In the genomic region with DNA sequence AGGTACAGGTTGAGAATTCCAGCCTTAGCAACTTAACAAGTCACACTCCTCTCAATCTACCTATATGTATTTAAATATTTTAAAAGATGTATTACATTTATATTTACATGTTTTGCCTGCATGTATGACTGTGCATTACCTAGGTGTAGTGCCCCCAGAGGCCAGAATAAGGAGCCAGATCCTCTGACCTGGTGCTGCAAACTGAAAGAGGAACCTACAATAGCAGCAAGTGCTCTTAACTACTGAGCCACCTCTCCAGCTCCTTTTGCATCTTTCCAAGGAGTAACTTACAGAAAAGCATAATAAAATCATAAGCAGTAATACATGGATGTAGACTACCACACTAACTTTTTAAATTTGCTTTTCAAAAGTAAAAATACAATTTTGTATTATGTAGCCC, we compare ENCODE assay signal across 10 mouse cellular contexts. TPM values are rescaled to one million over a fixed set of nuclear protein-coding genes. Genes with fewer than 3 reads are reported as not detected.
A peak's percentile ranks its signal among the peaks of the same experiment; 100 is the strongest.
DNase-seq lines count a peak whose midpoint lies in the region; ATAC-seq lines count a peak whose summit lies in the region.
"Had no signal": no experiment of that assay in that cellular context is flagged by ENCODE, and none has a peak within 500 bp of the region (broad histone marks: within the 10 kb centered on the region; RNA-seq: fewer than 3 reads in every experiment).

No protein-coding gene starts in this region.

- H3K4me3 ChIP-seq in forebrain, embryonic 14.5 days (ENCODE audit: low read depth, low read length) = no peak overlapping the region
- H3K4me3 ChIP-seq in liver, embryonic 12.5 days = peak overlapping the region; percentile 83
- H3K4me3 ChIP-seq in neural tube, embryonic 15.5 days (replicated peaks) = peak overlapping the region; percentile 69

- peak; percentile 21 for DNase-seq in adrenal gland, postnatal 14 days
- no peak for DNase-seq in adrenal gland, postnatal 4 days (ENCODE audit: low spot score in 2 of 2)
- peak; percentile 69 to 77 for DNase-seq in B cell, adult 2 months
- DNase-seq in forebrain, embryonic 14.5 days (ENCODE audit: low spot score) = no peak
- DNase-seq in layer of hippocampus, postnatal 36 days = no peak
- DNase-seq in right cerebral cortex, postnatal 10 days (ENCODE audit: low spot score in 2 of 2) = no peak

- H3K27me3 ChIP-seq in forebrain, embryonic 14.5 days (replicated peaks; ENCODE audit: control insufficient read depth, insufficient read depth, low read length) = no peaks in the 10 kb centered on the region
- H3K27me3 ChIP-seq in liver, embryonic 12.5 days (replicated peaks) = no peaks in the 10 kb centered on the region
- H3K27me3 ChIP-seq in neural tube, embryonic 15.5 days (replicated peaks) = no peaks in the 10 kb centered on the region

- peak overlapping the region; percentile 82 for H3K4me2 ChIP-seq in forebrain, embryonic 14.5 days (ENCODE audit: low read length)
- peak overlapping the region; percentile 98 for H3K4me2 ChIP-seq in liver, embryonic 12.5 days
- peak overlapping the region; percentile 61 for H3K4me2 ChIP-seq in neural tube, embryonic 15.5 days

- no peak for ATAC-seq in forebrain, embryonic 14.5 days
- ATAC-seq in liver, embryonic 12.5 days = no peak
- no peak for ATAC-seq in neural tube, embryonic 15.5 days (ENCODE audit: low FRiP score)

- no peak overlapping the region for H3K27ac ChIP-seq in forebrain, embryonic 14.5 days (ENCODE audit: low read depth, low read length)
- H3K27ac ChIP-seq in liver, embryonic 12.5 days = 0 out of 2 replicates have a peak overlapping the region, but pooled peaks have one; percentile 11
- peak overlapping the region; percentile 77; the same call in 1 of the 2 replicates for H3K27ac ChIP-seq in neural tube, embryonic 15.5 days (replicated peaks)

- peaks cover 15% of the 10 kb centered on the region for H3K4me1 ChIP-seq in forebrain, embryonic 14.5 days (ENCODE audit: control insufficient read depth, insufficient read depth, low read length)
- peaks cover 28% of the 10 kb centered on the region for H3K4me1 ChIP-seq in liver, embryonic 12.5 days
- H3K4me1 ChIP-seq in neural tube, embryonic 15.5 days = peaks cover 32% of the 10 kb centered on the region

- H3K9ac ChIP-seq in forebrain, embryonic 14.5 days (ENCODE audit: low read length) = peak overlapping the region; percentile 48
- peak overlapping the region; percentile 88 for H3K9ac ChIP-seq in liver, embryonic 12.5 days
- peak overlapping the region; percentile 42; the same call in 1 of the 2 replicates for H3K9ac ChIP-seq in neural tube, embryonic 15.5 days (replicated peaks)

- peaks cover 3% of the 10 kb centered on the region; the same call in 1 of the 2 replicates for H3K36me3 ChIP-seq in forebrain, embryonic 14.5 days (ENCODE audit: control insufficient read depth, insufficient read depth, low read length)
- H3K36me3 ChIP-seq in liver, embryonic 12.5 days = peaks cover 10% of the 10 kb centered on the region; the same call in 1 of the 2 replicates
- no peaks in the 10 kb centered on the region; the same call in 1 of the 2 replicates for H3K36me3 ChIP-seq in neural tube, embryonic 15.5 days

- no peaks in the 10 kb centered on the region for H3K9me3 ChIP-seq in forebrain, embryonic 14.5 days (replicated peaks; ENCODE audit: control insufficient read depth, low read length)
- no peaks in the 10 kb centered on the region for H3K9me3 ChIP-seq in liver, embryonic 12.5 days (replicated peaks)
- H3K9me3 ChIP-seq in neural tube, embryonic 15.5 days (replicated peaks) = no peaks in the 10 kb centered on the region

RNA-seq across cellular contexts. Expression of a gene that starts 1.0 kb away (rescaled TPM):
- 35.2 and 45.9 TPM in 2 replicates for total RNA-seq in adrenal gland, postnatal 14 days (2021)
- total RNA-seq in adrenal gland, postnatal 4 days (2021) = 10 to 100 TPM; 44.9 TPM
- 19.1 and 22.5 TPM in 2 replicates for polyA plus RNA-seq in forebrain, embryonic 14.5 days (2014; fragmentation: Nextera tagmentation; extraction: Ambion mirVana)
- polyA plus RNA-seq in liver, embryonic 12.5 days (2016; fragmentation: Nextera tagmentation; extraction: Ambion mirVana) = 27.2 and 29.1 TPM in 2 replicates
- polyA plus RNA-seq in neural tube, embryonic 15.5 days (2015; fragmentation: Nextera tagmentation; extraction: Ambion mirVana) = 35.8 and 42.8 TPM in 2 replicates
- total RNA-seq in layer of hippocampus, postnatal 36 days (2021) = 10 to 100 TPM; 60.6 to 61.5 TPM

RNA-seq across cellular contexts. Expression of a gene that starts 1.8 kb away (rescaled TPM):
- total RNA-seq in adrenal gland, postnatal 14 days (2021) = not detected in 2 replicates
- not detected for total RNA-seq in adrenal gland, postnatal 4 days (2021)
- polyA plus RNA-seq in forebrain, embryonic 14.5 days (2014; fragmentation: Nextera tagmentation; extraction: Ambion mirVana) = not detected in 2 replicates
- not detected in 2 replicates for polyA plus RNA-seq in liver, embryonic 12.5 days (2016; fragmentation: Nextera tagmentation; extraction: Ambion mirVana)
- polyA plus RNA-seq in neural tube, embryonic 15.5 days (2015; fragmentation: Nextera tagmentation; extraction: Ambion mirVana) = not detected in 2 replicates
- 1 to 10 TPM in 1 of 2 experiments, not detected in 1; 1.1 TPM for total RNA-seq in layer of hippocampus, postnatal 36 days (2021)
- polyA plus RNA-seq: C2C12; large intestine, adult 2 months had no signal

RNA-seq across cellular contexts. Expression of a gene that starts 17.1 kb away (rescaled TPM):
- total RNA-seq in adrenal gland, postnatal 14 days (2021) = 0.07 and 2.4 TPM in 2 replicates
- 1 to 10 TPM; 3.1 to 4.9 TPM for total RNA-seq in adrenal gland, postnatal 4 days (2021)
- 0.07 TPM in 1 of 2 replicates, not detected in the other for polyA plus RNA-seq in forebrain, embryonic 14.5 days (2014; fragmentation: Nextera tagmentation; extraction: Ambion mirVana)
- 0.05 TPM in 2 replicates for polyA plus RNA-seq in liver, embryonic 12.5 days (2016; fragmentation: Nextera tagmentation; extraction: Ambion mirVana)
- 0.40 and 0.52 TPM in 2 replicates for polyA plus RNA-seq in neural tube, embryonic 15.5 days (2015; fragmentation: Nextera tagmentation; extraction: Ambion mirVana)
- under 1 TPM; 0.05 to 0.43 TPM for total RNA-seq in layer of hippocampus, postnatal 36 days (2021)

RNA-seq across cellular contexts. Expression of a gene that starts 50.1 kb away (rescaled TPM):
- total RNA-seq in adrenal gland, postnatal 14 days (2021) = 65.7 and 67.1 TPM in 2 replicates
- 10 to 100 TPM; 32.7 to 41.3 TPM for total RNA-seq in adrenal gland, postnatal 4 days (2021)
- 0.93 and 1.9 TPM in 2 replicates for polyA plus RNA-seq in forebrain, embryonic 14.5 days (2014; fragmentation: Nextera tagmentation; extraction: Ambion mirVana)
- 10.5 and 11.7 TPM in 2 replicates for polyA plus RNA-seq in liver, embryonic 12.5 days (2016; fragmentation: Nextera tagmentation; extraction: Ambion mirVana)
- 3.3 and 18.5 TPM in 2 replicates for polyA plus RNA-seq in neural tube, embryonic 15.5 days (2015; fragmentation: Nextera tagmentation; extraction: Ambion mirVana)
- total RNA-seq in layer of hippocampus, postnatal 36 days (2021) = 1 to 10 TPM; 3.4 to 4.4 TPM

Comparison
In these comparisons a context has a peak if more than half of its experiments do, and no peak if none do; other contexts are left out.
1. DNase-seq: peak in adrenal gland, postnatal 14 days (single experiment) and B cell, adult 2 months (2 of 2); none in adrenal gland, postnatal 4 days (0 of 2), forebrain, embryonic 14.5 days (single experiment), layer of hippocampus, postnatal 36 days (0 of 2) and right cerebral cortex, postnatal 10 days (0 of 2).
2. Peak in every context shown above with its lines, with median percentiles within 50 percentile points of each other: H3K4me2 ChIP-seq and H3K9ac ChIP-seq.